Mouse (Mus musculus) MEL (cell line): ENCODE measurements around the gene Peli1.

Experiments used
- CHD2 ChIP-seq: IDR thresholded peaks from 2 replicates; pipeline ENCODE4 v1.6.1; 2011; ENCODE audit warnings: low read length, improper control_type of control experiment
- CTCF ChIP-seq, 3 experiments: IDR thresholded peaks in 2 of 3; conservative IDR thresholded peaks in 1 of 3; 2 replicates each; pipeline ENCODE4 v1.5.1; 2011 to 2012; ENCODE audit warnings: low read length in 3 of 3, low read depth in 2 of 3, mild to moderate bottlenecking in 2 of 3, improper control_type of control experiment in 1 of 3, inconsistent platforms in 1 of 3, mixed read lengths in 1 of 3, moderate library complexity in 1 of 3; ENCODE audit not compliant: control insufficient read depth in 1 of 3, insufficient read depth in 1 of 3, poor library complexity in 1 of 3, severe bottlenecking in 1 of 3
- MAFK ChIP-seq: IDR thresholded peaks from 2 replicates; pipeline ENCODE4 v1.6.1; 2011; ENCODE audit warnings: low read depth, mild to moderate bottlenecking, low read length, improper control_type of control experiment, borderline replicate concordance
- TBP ChIP-seq: IDR thresholded peaks from 2 replicates; pipeline ENCODE4 v1.8.0; 2011; ENCODE audit warnings: low read depth, low read length, improper control_type of control experiment
- ZMIZ1 ChIP-seq: IDR thresholded peaks from 2 replicates; pipeline ENCODE4 v1.6.1; 2012; ENCODE audit warnings: low read depth, mild to moderate bottlenecking, inconsistent platforms, low read length, improper control_type of control experiment, moderate library complexity
- ZNF384 ChIP-seq: IDR thresholded peaks from 2 replicates; pipeline ENCODE4 v1.6.1; 2012; ENCODE audit warnings: low read depth, mild to moderate bottlenecking, inconsistent platforms, low read length, improper control_type of control experiment

DNA sequence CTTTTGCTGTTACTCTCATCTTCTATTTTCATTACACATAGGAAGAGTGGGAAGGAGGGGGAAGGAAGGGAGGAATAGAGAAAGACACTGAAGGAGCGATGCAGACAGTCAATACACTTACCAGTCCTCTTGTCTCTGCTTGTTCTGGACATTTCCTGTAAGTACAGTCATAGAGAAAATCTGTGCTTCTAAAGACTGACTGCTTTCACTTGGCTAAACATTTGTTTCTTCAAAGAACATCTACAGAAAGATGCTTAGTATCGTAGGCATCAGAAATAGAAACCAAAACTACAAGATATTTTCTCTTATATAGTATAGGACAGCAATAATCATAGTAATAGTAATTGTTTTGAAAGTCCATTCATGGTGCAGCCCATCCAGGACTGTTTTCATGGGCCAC lies 23.4 kb downstream of the Peli1 start:
- TF ChIP-seq CHD2: no peak
- TF ChIP-seq TBP: no peak
- TF ChIP-seq MAFK: no peak
- no peak for TF ChIP-seq ZNF384
- no peak for TF ChIP-seq CTCF (IDR thresholded peaks at IDR 0.05 in 2 of 3, conservative IDR thresholded peaks at IDR 0.05 in 1 of 3; ENCODE audit: control insufficient read depth in 1 of 3, insufficient read depth in 1 of 3, low read depth in 2 of 3, low read length in 3 of 3, poor library complexity in 1 of 3, severe bottlenecking in 1 of 3)
- no peak for TF ChIP-seq ZMIZ1
